Mouse (Mus musculus): Measurements from ENCODE around the gene Mms22l.
"Not testable (repeated sequence)": the region's sequence is repeated elsewhere in the genome, so short reads cannot be mapped to it uniquely, and the experiment has no call there.

Mms22l gene

GRCm38 (mm10) chr4:24621422-24622187 lies 125.4 kb downstream of the Mms22l start:
- no peak for DNase-seq (ENCODE audit: low spot score)

DNA sequence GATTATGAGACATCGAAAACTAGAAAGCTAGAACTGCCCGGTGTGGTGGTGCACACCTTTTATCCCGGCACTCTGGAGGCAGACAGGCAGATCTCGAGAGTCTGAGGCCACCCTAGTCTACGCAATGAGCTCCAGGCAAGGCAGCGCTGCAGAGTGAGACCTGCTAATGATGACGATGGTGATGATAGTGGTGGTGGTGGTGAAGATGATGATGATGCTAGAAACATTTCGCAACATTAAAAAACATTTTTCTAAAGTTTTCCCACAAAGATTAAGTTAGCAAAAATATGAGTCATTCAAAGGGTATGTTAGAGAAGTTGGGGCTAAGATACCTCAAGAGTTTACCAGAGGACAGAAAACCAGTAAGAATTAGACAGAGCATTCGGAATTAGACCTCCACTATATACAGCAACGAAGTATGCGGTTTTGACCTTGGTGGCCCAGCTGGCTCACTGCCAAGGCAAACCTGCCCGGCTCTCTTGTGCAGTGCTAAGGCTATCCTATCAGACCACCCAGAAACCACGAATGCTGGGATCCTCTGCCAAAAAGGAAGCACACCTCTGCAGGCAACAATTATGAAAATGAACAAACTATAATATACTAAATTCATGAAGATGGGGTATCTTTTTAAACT lies 129.8 kb downstream of the Mms22l start:
- no peak for DNase-seq (ENCODE audit: low spot score)

DNA sequence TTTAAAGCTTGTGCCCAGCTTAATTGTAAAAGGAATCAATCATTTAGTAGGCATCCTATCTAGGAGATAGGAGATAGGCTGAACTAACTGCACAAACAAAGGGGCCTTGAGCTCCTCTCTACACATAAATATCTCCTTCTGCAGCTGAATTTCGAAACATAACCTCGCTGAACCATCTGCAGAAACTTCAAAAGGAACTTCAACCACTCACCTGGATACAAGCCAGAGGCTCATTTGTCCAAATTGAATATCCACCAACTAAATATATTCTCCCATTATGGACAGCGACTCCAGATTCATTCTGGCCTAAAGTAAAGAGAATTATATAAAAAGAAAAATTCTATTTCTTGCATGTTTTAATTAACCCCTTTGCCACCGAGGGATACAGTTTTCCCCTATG lies 130.4 kb downstream of the Mms22l start:
- DNase-seq (ENCODE audit: low spot score), result no peak

GRCm38 (mm10) chr4:24627871-24628270 lies 131.6 kb downstream of the Mms22l start:
- no peak for DNase-seq (ENCODE audit: low spot score)

GRCm38 (mm10) chr4:24630430-24630829 lies 134.2 kb downstream of the Mms22l start:
- DNase-seq (ENCODE audit: low spot score), result no peak

- DNase-seq (ENCODE audit: low spot score), result no peak
Observed at GRCm38 (mm10) chr4:24631177-24631911, 135.1 kb downstream of the Mms22l start.

DNA sequence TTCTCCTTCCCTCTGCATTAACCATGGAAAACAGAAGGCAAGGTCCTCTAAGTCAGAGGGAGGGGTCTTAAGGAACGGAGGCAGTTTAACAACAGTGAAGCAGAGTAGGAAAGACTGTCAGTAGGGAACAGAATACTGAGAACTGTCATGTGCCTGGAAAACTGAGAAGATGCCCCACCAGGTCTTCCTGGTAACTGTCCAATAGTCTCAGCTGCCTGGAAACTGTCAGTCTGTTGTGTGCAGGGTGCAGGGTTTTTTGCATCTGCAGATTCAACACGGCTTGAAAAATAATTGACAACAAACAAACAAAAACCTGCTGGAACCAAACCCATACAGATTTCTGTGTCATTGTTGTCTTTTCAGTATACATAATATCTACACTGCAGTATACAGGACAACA lies 146.1 kb downstream of the Mms22l start:
- DNase-seq (ENCODE audit: low spot score), result no peak

- not testable (repeated sequence) for DNase-seq (ENCODE audit: low spot score)
Observed at GRCm38 (mm10) chr4:24644735-24645134, 148.5 kb downstream of the Mms22l start.
